Mouse (Mus musculus): ENCODE data around the gene Rab3a.

The Rab3a gene

DNA sequence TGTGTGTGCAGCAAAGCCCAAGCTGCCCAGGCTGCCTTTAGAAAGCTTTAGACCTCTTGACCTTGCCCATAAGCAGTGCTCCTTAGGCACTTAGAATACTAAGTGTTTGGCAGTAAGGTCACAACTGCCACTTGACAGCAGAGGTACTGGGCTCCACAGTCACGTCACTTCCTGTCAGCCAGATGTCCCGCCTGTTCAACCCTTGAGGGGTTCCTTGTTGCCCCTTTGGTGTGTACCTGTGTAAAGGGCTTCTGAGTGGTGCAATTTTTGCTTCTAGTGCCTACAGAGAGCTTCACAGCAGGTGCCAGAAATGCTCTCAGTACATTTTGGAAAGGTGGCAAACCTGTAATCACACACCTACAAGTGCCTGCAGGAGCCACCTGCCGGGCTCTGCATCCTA is 16.3 kb upstream of the Rab3a start:
- in situ Hi-C loops (cut with MboI; ENCODE audit: low sequenced_read_pairs), result no loop called here

- in situ Hi-C loops (cut with MboI; ENCODE audit: low sequenced_read_pairs), result no loop called here
Observed at GRCm38 (mm10) chr8:70741661-70742060, 12.8 kb upstream of the Rab3a start.

DNA sequence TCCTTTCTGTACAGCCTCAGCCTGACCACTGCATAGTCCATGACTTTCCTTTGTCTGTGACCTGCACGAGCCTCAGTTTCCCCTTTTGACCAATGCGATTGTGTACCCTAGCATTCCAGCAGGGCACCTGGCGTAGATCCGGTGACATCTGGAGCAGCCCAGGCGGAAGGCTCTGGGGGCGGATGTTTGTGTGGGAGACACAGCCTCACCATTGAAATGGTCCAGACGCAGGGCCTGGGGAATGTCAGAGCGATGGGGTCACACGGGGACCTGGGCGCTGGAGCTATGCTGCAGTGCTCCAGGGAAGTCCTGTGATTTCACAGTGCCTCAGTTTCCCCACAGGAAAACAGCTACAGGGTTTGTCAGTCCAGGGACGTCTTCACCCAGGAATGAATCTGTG is 12.3 kb upstream of the Rab3a start:
- in situ Hi-C loops (cut with MboI; ENCODE audit: low sequenced_read_pairs), result no loop called here

DNA sequence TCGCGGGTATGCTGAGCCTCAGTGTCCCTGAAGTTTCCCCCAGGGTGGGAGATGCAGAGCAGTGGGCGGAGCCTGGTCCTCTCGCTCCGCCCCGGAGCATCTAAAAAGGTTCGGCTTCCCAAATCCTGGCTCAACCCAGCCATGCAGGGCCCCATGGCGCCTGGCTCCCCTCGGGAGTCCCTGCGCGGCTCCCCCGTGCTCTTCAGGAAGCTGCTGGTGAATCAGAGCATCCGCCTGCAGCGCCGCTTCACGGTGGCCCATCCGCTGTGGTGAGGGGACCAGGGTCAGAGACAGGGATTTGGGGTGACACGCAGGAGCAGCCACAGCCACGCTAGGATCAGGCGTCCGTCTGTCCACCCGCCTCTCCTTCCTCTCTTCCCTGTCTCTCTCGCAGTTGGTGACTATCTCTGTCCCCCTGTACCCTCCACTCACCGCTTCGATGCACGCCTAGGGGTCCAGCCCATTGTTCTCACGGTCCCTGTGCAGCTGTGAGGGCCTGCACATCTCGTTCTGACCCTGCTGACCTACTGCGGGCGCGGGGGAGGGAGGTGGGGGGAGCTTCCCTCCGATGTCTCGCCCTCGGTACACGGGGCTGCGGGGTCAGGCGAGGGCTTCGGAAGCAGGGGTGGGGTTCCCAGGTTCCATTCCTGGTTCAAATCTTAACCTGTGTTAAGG is 11.4 kb upstream of the Rab3a start:
- in situ Hi-C loops (cut with MboI; ENCODE audit: low sequenced_read_pairs), result no loop called here

DNA sequence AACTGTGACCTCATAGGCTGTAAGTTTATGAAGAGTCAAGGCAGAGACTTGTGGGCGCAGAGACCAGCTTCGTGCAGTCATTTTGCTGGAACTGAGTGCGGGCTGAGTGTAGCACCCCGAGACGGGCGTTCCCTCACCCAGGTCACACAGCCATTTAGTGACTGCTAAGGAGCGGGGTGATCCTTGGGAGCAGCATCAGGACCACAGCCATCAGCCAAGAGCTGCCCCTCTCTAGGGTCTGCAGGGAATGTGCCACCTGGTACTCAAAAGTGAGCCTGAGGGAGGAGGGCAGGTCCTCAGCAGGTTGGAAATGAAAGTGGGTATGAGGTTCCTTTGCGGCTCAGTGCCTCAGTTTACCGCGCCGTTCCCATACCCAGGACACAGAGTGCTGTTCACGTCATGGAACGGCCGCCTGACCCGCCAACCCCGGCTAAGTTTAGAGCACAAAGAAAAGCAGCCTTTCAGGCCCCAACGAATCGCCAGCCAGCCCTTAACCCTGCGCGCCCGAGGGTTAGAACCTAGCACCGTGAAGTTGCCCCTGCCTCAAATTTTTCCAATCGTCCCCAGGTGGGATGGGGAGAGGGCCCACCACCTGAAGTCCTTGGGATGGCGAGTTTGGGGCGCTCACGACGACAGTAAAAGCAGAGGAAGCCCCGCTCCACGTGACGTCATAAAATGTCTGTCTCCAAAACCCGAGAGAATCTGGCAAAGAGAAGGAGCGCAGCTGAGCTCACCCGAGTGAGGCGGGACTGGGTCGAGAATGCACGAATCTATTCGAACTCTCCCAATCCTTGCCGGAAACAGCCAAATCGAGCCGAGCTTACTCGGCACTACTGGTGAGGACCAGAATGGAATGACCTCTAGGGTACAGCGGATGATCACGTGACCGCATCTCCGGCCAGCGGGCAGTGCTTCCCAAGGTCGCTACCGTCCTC is 10.6 kb upstream of the Rab3a start:
- in situ Hi-C loops (cut with MboI; ENCODE audit: low sequenced_read_pairs), result no loop called here

- in situ Hi-C loops (cut with MboI; ENCODE audit: low sequenced_read_pairs), result loop anchor here (5.0 kb wide), 1 partner anchor 33 kb away; no protein-coding TSS in a partner anchor
Observed at GRCm38 (mm10) chr8:70744806-70745205, 9.7 kb upstream of the Rab3a start.

- in situ Hi-C loops (cut with MboI; ENCODE audit: low sequenced_read_pairs), result loop anchor here (5.0 kb wide), 1 partner anchor 33 kb away; no protein-coding TSS in a partner anchor
Observed at GRCm38 (mm10) chr8:70745691-70746220, 8.7 kb upstream of the Rab3a start.

- in situ Hi-C loops (cut with MboI; ENCODE audit: low sequenced_read_pairs), result loop anchor here (5.0 kb wide), 1 partner anchor 34 kb away; no protein-coding TSS in a partner anchor
Observed at GRCm38 (mm10) chr8:70746676-70747075, 7.8 kb upstream of the Rab3a start.

GRCm38 (mm10) chr8:70747211-70747890 is 7.1 kb upstream of the Rab3a start:
- in situ Hi-C loops (cut with MboI; ENCODE audit: low sequenced_read_pairs), result loop anchor here (5.0 kb wide), 1 partner anchor 35 kb away; no protein-coding TSS in a partner anchor

GRCm38 (mm10) chr8:70748246-70749096 is 6.0 kb upstream of the Rab3a start:
- in situ Hi-C loops (cut with MboI; ENCODE audit: low sequenced_read_pairs), result loop anchor here (5.0 kb wide), 1 partner anchor 36 kb away; no protein-coding TSS in a partner anchor

GRCm38 (mm10) chr8:70749097-70749674 is 5.3 kb upstream of the Rab3a start:
- in situ Hi-C loops (cut with MboI; ENCODE audit: low sequenced_read_pairs), result loop anchor here (5.0 kb wide), 1 partner anchor 37 kb away; no protein-coding TSS in a partner anchor

- in situ Hi-C loops (cut with MboI; ENCODE audit: low sequenced_read_pairs), result no loop called here
Observed at GRCm38 (mm10) chr8:70750128-70750680, 4.3 kb upstream of the Rab3a start.

GRCm38 (mm10) chr8:70752000-70752764 is 2.3 kb upstream of the Rab3a start:
- in situ Hi-C loops (cut with MboI; ENCODE audit: low sequenced_read_pairs), result no loop called here

- in situ Hi-C loops (cut with MboI; ENCODE audit: low sequenced_read_pairs), result no loop called here
Observed at GRCm38 (mm10) chr8:70753151-70753550, 1.3 kb upstream of the Rab3a start.

DNA sequence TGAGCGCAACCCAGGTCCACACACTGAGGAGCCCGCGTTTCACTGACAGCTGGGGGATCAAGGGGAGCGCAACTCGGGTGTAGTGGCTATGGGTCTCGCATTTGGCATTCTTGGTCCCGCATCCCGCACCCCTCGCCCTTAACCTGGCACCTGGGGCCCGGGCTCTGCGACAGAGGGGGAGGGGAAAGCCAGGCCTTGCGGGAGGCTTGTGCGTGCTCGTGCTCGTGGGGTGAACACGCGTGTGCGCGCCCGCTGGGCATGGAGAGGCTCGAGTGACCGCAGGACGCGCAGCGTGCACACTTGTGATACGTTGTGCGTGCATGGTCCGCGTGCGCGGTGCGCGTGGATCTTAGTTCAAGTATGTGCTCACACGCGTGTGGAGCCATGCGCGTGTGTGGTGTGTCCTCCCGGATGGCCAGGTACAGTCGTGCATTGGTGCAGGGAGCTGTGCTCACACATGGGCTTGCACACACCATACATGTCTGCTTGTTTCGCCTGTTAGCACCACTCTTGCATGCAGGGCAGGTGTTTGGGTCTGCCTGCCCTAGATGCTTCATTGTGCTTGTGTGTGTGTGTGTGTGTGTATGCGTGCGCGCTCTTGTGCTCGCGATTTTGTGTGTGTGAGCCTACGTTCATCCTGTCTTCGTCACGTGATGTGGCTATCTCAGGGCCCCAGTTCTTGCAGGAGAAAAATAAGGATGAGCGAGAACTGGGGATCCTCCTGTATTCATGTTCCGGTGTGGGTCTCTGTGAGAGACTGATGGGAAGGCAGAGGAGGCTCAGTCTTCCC is 587 bp downstream of the Rab3a start:
- in situ Hi-C loops (cut with MboI; ENCODE audit: low sequenced_read_pairs), result no loop called here

DNA sequence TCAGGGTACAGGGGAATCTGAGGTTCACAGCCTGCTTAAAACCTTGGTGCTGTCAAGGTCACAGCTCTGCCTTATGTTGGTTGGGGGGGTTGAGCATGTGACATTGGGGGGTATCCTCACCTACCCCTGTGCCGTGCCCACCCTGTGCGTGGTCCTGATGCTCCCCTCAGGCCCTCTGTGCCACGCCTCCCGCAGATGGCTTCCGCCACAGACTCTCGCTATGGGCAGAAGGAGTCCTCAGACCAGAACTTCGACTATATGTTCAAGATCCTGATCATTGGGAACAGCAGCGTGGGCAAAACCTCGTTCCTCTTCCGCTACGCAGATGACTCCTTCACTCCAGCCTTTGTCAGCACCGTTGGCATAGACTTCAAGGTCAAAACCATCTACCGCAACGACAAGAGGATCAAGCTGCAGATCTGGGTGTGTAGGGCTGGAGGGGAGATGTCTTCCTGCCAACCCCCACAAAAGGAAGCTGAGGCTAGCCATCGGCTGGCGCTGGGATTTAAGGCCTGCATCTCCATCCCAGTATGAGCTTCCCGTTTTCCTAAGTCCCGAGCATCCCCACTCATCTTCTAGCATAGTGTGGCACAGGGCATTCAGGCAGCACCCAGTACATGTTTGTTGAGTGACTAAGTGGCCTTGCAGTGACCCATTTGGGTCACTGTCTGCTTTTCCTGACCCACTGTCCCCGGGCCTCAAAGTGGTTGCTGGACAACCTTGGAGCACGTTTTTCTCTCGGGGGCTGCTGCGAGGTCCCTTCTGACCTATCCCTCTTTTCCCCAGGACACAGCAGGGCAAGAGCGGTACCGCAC is 1.4 kb downstream of the Rab3a start:
- in situ Hi-C loops (cut with MboI; ENCODE audit: low sequenced_read_pairs), result no loop called here

DNA sequence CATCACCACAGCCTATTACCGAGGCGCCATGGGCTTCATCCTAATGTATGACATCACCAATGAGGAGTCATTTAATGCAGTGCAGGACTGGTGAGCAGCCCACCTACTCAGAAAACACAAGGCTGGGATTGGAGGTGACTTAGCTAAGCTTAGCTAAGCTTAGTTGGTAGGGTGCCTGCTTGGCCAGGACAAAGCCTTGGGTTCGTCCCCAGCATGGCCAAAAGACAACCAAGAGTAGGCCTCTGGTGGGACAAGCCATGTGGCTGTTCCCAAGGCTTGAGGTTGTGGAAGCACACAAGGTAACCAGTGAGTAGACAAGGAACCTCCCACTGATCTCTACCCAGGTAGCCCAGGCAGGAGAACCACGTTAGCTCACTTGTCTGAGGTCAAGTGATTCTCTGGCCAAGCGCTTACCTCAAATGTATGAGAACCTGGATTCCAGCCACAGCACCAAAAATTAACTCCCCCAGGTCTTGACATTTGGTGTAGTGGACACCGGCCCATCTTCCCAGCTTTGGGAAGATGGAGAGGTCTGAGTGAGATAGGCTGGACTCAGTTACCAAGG is 2.1 kb downstream of the Rab3a start:
- in situ Hi-C loops (cut with MboI; ENCODE audit: low sequenced_read_pairs), result no loop called here
